In genomic region chr12:99343378-99343777, GRCm38 (mm10) we compare ENCODE assay signal across 27 mouse cellular contexts.
DNase-seq lines count a peak whose midpoint lies in the region; ATAC-seq and TF ChIP-seq lines count a peak whose summit lies in the region.
"Had no signal": no experiment of that assay in that cellular context is flagged by ENCODE, and none has a peak within 500 bp of the region (broad histone marks: within the 10 kb centered on the region; RNA-seq: fewer than 3 reads in every experiment).

No protein-coding gene starts in this region.

- intact Hi-C loops in gastrocnemius, adult 2 months (cut with DNase I), result loop anchor here (5.0 kb wide), 1 partner anchor 34 kb away; no protein-coding TSS in a partner anchor

- H3K4me2 ChIP-seq in forebrain, embryonic 15.5 days (replicated peaks), result no peak overlapping the region
- H3K4me2 ChIP-seq: embryonic facial prominence, embryonic 13.5 days; forebrain, embryonic 12.5 days; heart, embryonic 11.5 days; hindbrain, embryonic 12.5 days; hindbrain, embryonic 15.5 days had no signal

- H3K9me3 ChIP-seq in E14TG2a.4 (ENCODE audit: low read length), result no peaks in the 10 kb centered on the region
- no peaks in the 10 kb centered on the region for H3K9me3 ChIP-seq in forebrain, embryonic 15.5 days
- H3K9me3 ChIP-seq: embryonic facial prominence, embryonic 10.5 days; embryonic facial prominence, embryonic 13.5 days; forebrain, embryonic 12.5 days; hindbrain, embryonic 12.5 days; hindbrain, embryonic 15.5 days had no signal

- 100% methylated on average over 2 of the region's 2 CpGs for WGBS in forebrain, embryonic 15.5 days

- no peak for DNase-seq in gastrocnemius, adult 2 months
- DNase-seq in gastrocnemius, adult 18-20 months (ENCODE audit: low spot score), result no peak
- peak; percentile 30 for DNase-seq in ES-CJ7 (ENCODE audit: low read depth, low spot score)
- DNase-seq in ZHBTc4 (ENCODE audit: low read depth, low spot score), result peak; percentile 72
- DNase-seq in heart, adult 8-10 months (ENCODE audit: low spot score), result no peak
- no peak for DNase-seq in urinary bladder, postnatal 25 days (ENCODE audit: low spot score)
- DNase-seq: adrenal gland, adult 2 months; adrenal gland, postnatal 25 days; cerebellum, adult 8-10 months; cerebellum, postnatal 10 days; cerebellum, postnatal 36 days; embryo, embryonic 11 days; gastrocnemius, postnatal 36 days; heart, adult 2 months; kidney, adult 11 months; kidney, adult 8-10 months had no signal

- peak overlapping the region; percentile 89; the same call in 1 of the 2 replicates for H3K27ac ChIP-seq in gastrocnemius, adult 2 months
- H3K27ac ChIP-seq in forebrain, embryonic 15.5 days (replicated peaks), result no peak overlapping the region
- H3K27ac ChIP-seq: embryonic facial prominence, embryonic 13.5 days; hindbrain, embryonic 12.5 days; hindbrain, embryonic 15.5 days had no signal

- no peak for ATAC-seq in forebrain, embryonic 15.5 days (replicated peaks)
- ATAC-seq: CD4-positive, CD25-positive, alpha-beta regulatory T cell, adult 4 months; forebrain, embryonic 16.5 days had no signal

- H3K9ac ChIP-seq in forebrain, embryonic 15.5 days (replicated peaks), result no peak overlapping the region
- H3K9ac ChIP-seq: embryonic facial prominence, embryonic 13.5 days; forebrain, embryonic 12.5 days; hindbrain, embryonic 12.5 days; hindbrain, embryonic 15.5 days had no signal

- no peak overlapping the region for H3K4me3 ChIP-seq in gastrocnemius, adult 2 months
- 0 out of 2 replicates have a peak overlapping the region, but pooled peaks have one; percentile 3 for H3K4me3 ChIP-seq in E14TG2a.4 (replicated peaks; ENCODE audit: low read length)
- H3K4me3 ChIP-seq in forebrain, embryonic 15.5 days, result no peak overlapping the region
- H3K4me3 ChIP-seq: embryonic facial prominence, embryonic 10.5 days; embryonic facial prominence, embryonic 13.5 days; erythroblast, embryonic 14.5 days; forebrain, embryonic 12.5 days; heart, adult 2 months; hindbrain, embryonic 12.5 days; hindbrain, embryonic 15.5 days had no signal

- peaks cover 100% of the 10 kb centered on the region for H3K4me1 ChIP-seq in E14TG2a.4 (replicated peaks; ENCODE audit: low read depth, low read length)
- H3K4me1 ChIP-seq in forebrain, embryonic 15.5 days, result peaks cover 47% of the 10 kb centered on the region

- no peak for TF ChIP-seq CTCF in gastrocnemius, adult 2 months (IDR thresholded peaks at IDR 0.05)
- TF ChIP-seq CTCF in E14TG2a.4 (conservative IDR thresholded peaks at IDR 0.05; ENCODE audit: low read length), result no peak

- H3K36me3 ChIP-seq in E14TG2a.4 (ENCODE audit: insufficient read depth, low read length), result peaks cover 19% of the 10 kb centered on the region
- no peaks in the 10 kb centered on the region for H3K36me3 ChIP-seq in forebrain, embryonic 15.5 days
- H3K36me3 ChIP-seq: forebrain, embryonic 12.5 days; hindbrain, embryonic 12.5 days; hindbrain, embryonic 15.5 days had no signal

- no peaks in the 10 kb centered on the region for H3K27me3 ChIP-seq in E14TG2a.4 (ENCODE audit: insufficient read depth, low read length)
- H3K27me3 ChIP-seq in forebrain, embryonic 15.5 days, result no peaks in the 10 kb centered on the region
- H3K27me3 ChIP-seq: embryonic facial prominence, embryonic 13.5 days; forebrain, embryonic 12.5 days; hindbrain, embryonic 12.5 days; hindbrain, embryonic 15.5 days had no signal

Comparison
In these comparisons a context has a peak if more than half of its experiments do, and no peak if none do; other contexts are left out.
1. DNase-seq: peak in ES-CJ7 (single experiment) and ZHBTc4 (single experiment); none in gastrocnemius, adult 2 months (single experiment), gastrocnemius, adult 18-20 months (single experiment), heart, adult 8-10 months (single experiment) and urinary bladder, postnatal 25 days (single experiment).